Mouse (Mus musculus): Measurements from ENCODE around the gene Mapk11. TPM values are rescaled to one million over a fixed set of nuclear protein-coding genes. Genes with fewer than 3 reads are reported as not detected.

The Mapk11 gene
- polyA plus RNA-seq, 1 experiment from 2014 or later, result 46.6 TPM

GRCm38 (mm10) chr15:89138046-89138405 lies 11.4 kb downstream of the Mapk11 start:
- Histone ChIP-seq H3K27me3 (replicated peaks) (peaks cover 14% of the 10 kb centered on the region; the same call in 1 of the 2 replicates), H3K27ac (no peak overlapping the region), H3K36me3 (peaks cover 6% of the 10 kb centered on the region; the same call in 1 of the 2 replicates), H3K9me3 (no peaks in the 10 kb centered on the region), H3K4me1 (peaks cover 19% of the 10 kb centered on the region), H3K4me2 (replicated peaks) (no peak overlapping the region), H3K9ac (no peak overlapping the region), H3K4me3 (no peak overlapping the region)
- ATAC-seq (ENCODE audit: low FRiP score, low read depth), result no peak
- 87% methylated on average over 7 of the region's 7 CpGs for WGBS

GRCm38 (mm10) chr15:89137378-89138045 lies 11.9 kb downstream of the Mapk11 start:
- no peak for ATAC-seq (ENCODE audit: low FRiP score, low read depth)
- Histone ChIP-seq H3K4me2 (replicated peaks) (no peak overlapping the region), H3K36me3 (peaks cover 7% of the 10 kb centered on the region; the same call in 1 of the 2 replicates), H3K4me3 (no peak overlapping the region), H3K4me1 (peaks cover 19% of the 10 kb centered on the region), H3K9me3 (no peaks in the 10 kb centered on the region), H3K27ac (no peak overlapping the region), H3K27me3 (replicated peaks) (peaks cover 14% of the 10 kb centered on the region; the same call in 1 of the 2 replicates), H3K9ac (no peak overlapping the region)
- WGBS, result 76% methylated on average over 11 of the region's 11 CpGs

DNA sequence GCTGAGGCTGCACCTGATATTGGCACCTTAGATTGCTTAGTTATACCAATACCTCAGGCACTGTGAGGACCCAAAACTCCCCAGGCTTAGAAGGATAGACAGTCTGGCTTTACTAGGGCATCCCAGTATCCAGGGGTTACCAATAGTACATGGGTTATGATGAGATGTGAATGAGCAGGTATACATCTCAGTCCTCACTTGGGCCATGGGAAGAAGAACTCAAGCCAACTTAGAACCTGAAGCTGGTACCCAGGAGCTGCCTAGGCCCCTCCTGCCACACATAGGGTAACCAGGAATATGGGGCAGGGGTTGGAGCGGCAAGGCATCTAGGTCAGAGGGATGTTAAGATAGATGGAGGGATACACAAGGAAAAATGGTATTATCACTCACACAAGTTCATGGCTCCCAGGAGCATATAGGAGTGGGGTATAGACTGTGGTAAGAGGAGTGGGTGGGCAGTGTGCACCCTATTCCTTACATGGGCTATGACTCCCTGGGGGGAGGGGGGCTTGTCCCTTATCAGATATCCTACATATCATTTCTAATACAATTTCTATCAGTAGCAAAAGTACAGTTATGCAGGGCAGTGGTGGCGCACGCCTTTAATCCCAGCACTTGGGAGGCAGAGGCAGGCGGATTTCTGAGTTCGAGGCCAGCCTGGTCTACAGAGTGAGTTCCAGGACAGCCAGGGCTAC lies 12.8 kb downstream of the Mapk11 start:
- no peak overlapping the region for H3K4me2 ChIP-seq (replicated peaks)
- H3K27ac ChIP-seq, result no peak overlapping the region
- WGBS, result 98% methylated on average over 5 of the region's 5 CpGs
- peaks cover 14% of the 10 kb centered on the region; the same call in 1 of the 2 replicates for H3K27me3 ChIP-seq (replicated peaks)
- no peak overlapping the region for H3K9ac ChIP-seq
- no peak overlapping the region for H3K4me3 ChIP-seq
- peaks cover 11% of the 10 kb centered on the region for H3K36me3 ChIP-seq
- no peaks in the 10 kb centered on the region for H3K9me3 ChIP-seq
- ATAC-seq (ENCODE audit: low FRiP score, low read depth), result no peak
- H3K4me1 ChIP-seq, result peaks cover 19% of the 10 kb centered on the region

GRCm38 (mm10) chr15:89131316-89131715 lies 18.1 kb downstream of the Mapk11 start:
- Histone ChIP-seq H3K27ac (no peak overlapping the region), H3K4me2 (replicated peaks) (no peak overlapping the region), H3K9ac (no peak overlapping the region), H3K27me3 (replicated peaks) (no peaks in the 10 kb centered on the region), H3K36me3 (peaks cover 18% of the 10 kb centered on the region), H3K9me3 (no peaks in the 10 kb centered on the region), H3K4me1 (peaks cover 13% of the 10 kb centered on the region), H3K4me3 (no peak overlapping the region)
- no peak for ATAC-seq (ENCODE audit: low FRiP score, low read depth)
- WGBS, result 88% methylated on average over 3 of the region's 3 CpGs

DNA sequence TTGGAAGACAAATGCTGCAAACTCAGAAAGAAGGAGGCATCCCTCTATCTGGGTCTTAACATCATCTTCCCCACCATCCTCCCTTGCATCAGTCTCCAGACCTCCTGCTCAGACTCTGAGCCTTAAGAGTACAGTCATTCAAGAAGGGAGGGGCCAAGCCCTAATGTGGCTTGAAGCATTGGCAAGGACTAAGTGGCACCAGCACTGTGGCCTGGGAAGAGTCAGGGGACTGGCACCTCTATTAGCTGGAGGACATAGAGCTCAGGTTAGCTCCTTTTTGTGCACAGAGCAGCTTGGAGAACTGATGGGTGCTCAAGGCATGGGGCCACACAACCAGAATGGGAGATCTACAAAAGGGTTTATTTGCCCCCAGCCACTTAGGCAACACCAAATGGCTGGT lies 19.2 kb downstream of the Mapk11 start:
- Histone ChIP-seq H3K27me3 (replicated peaks) (no peaks in the 10 kb centered on the region), H3K4me2 (replicated peaks) (no peak overlapping the region), H3K36me3 (peaks cover 18% of the 10 kb centered on the region), H3K4me1 (peaks cover 13% of the 10 kb centered on the region), H3K27ac (no peak overlapping the region), H3K9ac (no peak overlapping the region), H3K4me3 (no peak overlapping the region), H3K9me3 (no peaks in the 10 kb centered on the region)
- ATAC-seq (ENCODE audit: low FRiP score, low read depth), result no peak

DNA sequence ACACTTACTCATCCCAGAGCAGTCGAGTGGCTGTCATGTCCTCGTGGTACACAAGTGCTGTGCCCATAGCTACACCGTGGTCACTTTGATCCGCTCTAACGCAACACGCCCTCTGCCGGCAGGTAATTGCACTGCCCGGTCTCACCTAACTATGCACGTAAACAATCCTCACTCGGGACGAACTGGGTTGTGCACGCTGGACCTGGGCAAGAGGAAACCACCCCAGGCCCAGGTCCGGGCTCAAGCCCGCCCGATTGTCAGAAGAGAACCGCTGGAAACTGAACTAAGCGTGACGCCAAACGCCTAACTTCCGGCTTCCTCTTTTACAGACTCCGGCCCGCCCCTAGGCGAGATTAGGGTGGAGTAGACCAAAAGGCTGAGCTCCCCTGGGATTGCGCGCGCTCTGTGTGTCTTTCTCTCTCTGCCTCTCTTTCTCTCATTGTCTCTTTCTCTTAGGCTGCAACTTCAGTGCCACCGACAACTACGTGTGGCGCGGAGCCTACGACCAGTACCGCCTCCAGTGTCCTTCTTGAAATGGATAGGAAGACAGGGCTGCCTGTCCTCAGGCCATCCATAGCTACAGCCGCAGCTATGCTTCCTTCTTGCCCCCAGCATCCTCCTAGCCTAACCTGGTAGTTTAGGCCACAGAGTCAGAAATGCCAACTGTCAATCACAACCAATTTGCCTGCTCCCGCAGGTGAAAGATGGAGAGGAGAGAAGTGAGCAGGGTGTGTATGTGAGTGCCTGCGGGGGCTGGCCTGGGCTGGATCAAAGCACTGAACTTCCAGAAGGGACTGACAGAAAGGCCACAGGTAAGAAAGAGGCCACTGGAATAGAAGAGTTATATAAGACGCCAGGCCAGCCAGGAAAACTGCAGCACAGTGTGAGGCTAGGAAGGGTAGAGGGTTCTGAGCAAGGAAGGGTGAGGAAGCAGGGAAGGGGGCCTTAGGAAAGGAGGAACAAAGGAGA lies 20.8 kb downstream of the Mapk11 start, which contains the start of gene Hdac10:
Hdac10 (minus strand) TSS at position 319 of the 969 bp plus-strand sequence.
- Histone ChIP-seq H3K9me3 (no peaks in the 10 kb centered on the region), H3K4me2 (replicated peaks) (peak within 1 kb of the TSS; percentile 78), H3K4me1 (peaks cover 19% of the 10 kb centered on the region), H3K9ac (peak within 1 kb of the TSS; percentile 66), H3K27ac (peak within 1 kb of the TSS; percentile 57; the same call in 1 of the 2 replicates), H3K27me3 (replicated peaks) (no peaks in the 10 kb centered on the region), H3K36me3 (peaks cover 13% of the 10 kb centered on the region), H3K4me3 (peak within 1 kb of the TSS; percentile 45)
- peak; percentile 90 for ATAC-seq (ENCODE audit: low FRiP score, low read depth)
- 4% methylated on average over 36 of the region's 36 CpGs for WGBS

DNA sequence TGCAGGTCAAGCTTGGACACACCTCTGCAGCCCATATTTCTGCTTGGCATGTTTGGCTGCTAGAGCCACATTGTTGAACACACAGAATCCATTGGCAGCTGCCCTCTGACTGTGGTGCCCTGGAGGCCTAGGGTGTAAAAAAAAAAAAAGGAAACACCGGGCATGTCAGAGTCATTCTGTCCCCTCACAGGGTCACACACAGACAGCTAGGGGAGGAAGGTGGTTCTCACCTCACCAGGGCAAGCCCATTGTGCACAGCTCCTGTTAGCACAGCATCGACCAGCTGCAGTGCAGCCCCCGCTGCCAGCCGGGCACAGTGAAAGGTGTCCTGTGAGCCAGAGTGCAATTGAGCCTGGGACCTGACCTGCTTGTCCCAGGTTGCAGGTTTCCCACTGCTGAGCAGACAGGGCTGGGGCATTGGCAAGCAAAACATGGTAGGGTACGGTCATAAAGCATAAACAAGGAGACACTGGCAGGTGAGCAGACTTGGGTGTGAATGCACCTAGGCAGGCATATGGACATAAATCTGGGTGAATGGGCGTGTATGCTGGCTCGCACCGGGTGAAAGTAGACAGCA lies 22.0 kb downstream of the Mapk11 start:
- ATAC-seq (ENCODE audit: low FRiP score, low read depth), result no peak
- H3K27ac ChIP-seq, result no peak overlapping the region
- 81% methylated on average over 8 of the region's 8 CpGs for WGBS

DNA sequence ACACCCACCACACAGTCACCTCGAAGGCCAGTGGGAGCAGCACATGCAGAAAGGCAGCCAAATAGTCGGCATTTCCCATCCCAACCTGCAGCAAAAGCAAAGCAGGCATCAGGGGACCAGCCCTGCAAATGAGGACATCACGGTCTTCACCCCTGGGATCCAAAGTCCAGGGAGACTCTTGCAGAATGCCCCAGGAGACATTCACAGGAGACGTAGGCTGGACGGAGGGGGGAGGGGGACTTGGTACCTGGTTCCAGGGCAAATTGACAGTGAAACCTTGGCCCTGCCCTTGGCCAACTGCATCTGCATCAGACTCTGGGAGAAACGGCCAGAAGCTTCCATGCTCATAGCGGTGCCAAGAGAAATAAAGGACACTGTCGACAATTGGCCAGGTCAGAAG lies 22.8 kb downstream of the Mapk11 start:
- Histone ChIP-seq H3K9ac (no peak overlapping the region), H3K4me1 (peaks cover 32% of the 10 kb centered on the region)
- 89% methylated on average over 8 of the region's 8 CpGs for WGBS

More for the DNA sequence above, 22.0 kb downstream of the Mapk11 start:
- Histone ChIP-seq H3K36me3 (peaks cover 10% of the 10 kb centered on the region), H3K9ac (peak overlapping the region; percentile 66), H3K9me3 (no peaks in the 10 kb centered on the region), H3K4me2 (replicated peaks) (peak overlapping the region; percentile 78), H3K4me3 (peak overlapping the region; percentile 45), H3K27me3 (replicated peaks) (no peaks in the 10 kb centered on the region), H3K4me1 (peaks cover 24% of the 10 kb centered on the region)

DNA sequence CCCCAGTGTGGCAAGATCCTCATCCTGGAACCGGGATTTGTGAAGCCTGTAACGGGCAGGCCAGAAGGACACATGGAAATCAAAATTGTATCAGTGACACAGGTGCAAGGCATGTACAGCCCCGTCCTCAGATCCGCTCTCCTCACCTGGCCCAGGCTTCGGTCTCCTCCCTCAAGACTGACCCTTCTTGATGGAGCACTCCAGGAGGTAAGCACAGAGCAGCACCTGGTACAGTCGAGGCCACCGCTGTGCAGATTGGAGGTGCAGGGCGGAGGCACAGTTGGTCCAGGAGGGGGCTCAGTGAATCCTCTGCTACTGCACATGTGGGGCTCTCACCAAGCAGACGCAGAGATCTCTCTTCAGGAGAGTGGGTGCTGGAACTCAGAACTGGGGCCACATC lies 24.1 kb downstream of the Mapk11 start:
- Histone ChIP-seq H3K4me3 (no peak overlapping the region), H3K27me3 (replicated peaks) (no peaks in the 10 kb centered on the region), H3K9ac (no peak overlapping the region), H3K27ac (no peak overlapping the region), H3K4me2 (replicated peaks) (no peak overlapping the region), H3K9me3 (no peaks in the 10 kb centered on the region), H3K36me3 (peaks cover 2% of the 10 kb centered on the region; the same call in 1 of the 2 replicates), H3K4me1 (peaks cover 42% of the 10 kb centered on the region)
- 94% methylated on average over 9 of the region's 9 CpGs for WGBS
- ATAC-seq (ENCODE audit: low FRiP score, low read depth), result no peak

More for the DNA sequence above, 22.8 kb downstream of the Mapk11 start:
- no peak overlapping the region for H3K27ac ChIP-seq
- ATAC-seq (ENCODE audit: low FRiP score, low read depth), result no peak
- H3K36me3 ChIP-seq, result peaks cover 6% of the 10 kb centered on the region; the same call in 1 of the 2 replicates
- H3K4me2 ChIP-seq (replicated peaks), result no peak overlapping the region
- no peaks in the 10 kb centered on the region for H3K27me3 ChIP-seq (replicated peaks)
- H3K4me3 ChIP-seq, result no peak overlapping the region
- H3K9me3 ChIP-seq, result no peaks in the 10 kb centered on the region

DNA sequence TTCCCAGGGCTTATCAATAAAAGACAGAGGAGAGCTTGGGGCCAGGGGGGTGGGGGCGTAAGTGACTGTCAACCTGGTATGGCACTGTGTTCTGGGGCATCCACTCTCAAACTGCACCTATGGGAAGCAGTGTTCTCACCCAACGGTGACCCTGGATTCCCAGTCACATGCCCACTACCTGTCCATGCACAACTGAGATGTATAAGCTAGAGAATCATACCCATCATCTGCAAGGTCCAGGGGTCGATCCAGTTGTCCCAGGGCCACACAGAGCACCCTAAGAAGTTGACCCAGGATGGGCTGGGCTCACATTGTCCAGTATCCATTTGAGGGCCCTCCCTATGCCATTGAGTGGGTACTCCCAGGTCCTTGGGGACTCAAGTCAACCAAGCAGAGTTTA lies 25.1 kb downstream of the Mapk11 start:
- 92% methylated on average over 3 of the region's 3 CpGs for WGBS
- Histone ChIP-seq H3K9me3 (no peaks in the 10 kb centered on the region), H3K4me1 (peaks cover 50% of the 10 kb centered on the region), H3K27me3 (replicated peaks) (no peaks in the 10 kb centered on the region), H3K4me3 (no peak overlapping the region), H3K9ac (no peak overlapping the region; the same call in 1 of the 2 replicates), H3K36me3 (no peaks in the 10 kb centered on the region; the same call in 1 of the 2 replicates), H3K4me2 (replicated peaks) (peak overlapping the region; percentile 95; the same call in 1 of the 2 replicates), H3K27ac (no peak overlapping the region)
- ATAC-seq (ENCODE audit: low FRiP score, low read depth), result no peak

DNA sequence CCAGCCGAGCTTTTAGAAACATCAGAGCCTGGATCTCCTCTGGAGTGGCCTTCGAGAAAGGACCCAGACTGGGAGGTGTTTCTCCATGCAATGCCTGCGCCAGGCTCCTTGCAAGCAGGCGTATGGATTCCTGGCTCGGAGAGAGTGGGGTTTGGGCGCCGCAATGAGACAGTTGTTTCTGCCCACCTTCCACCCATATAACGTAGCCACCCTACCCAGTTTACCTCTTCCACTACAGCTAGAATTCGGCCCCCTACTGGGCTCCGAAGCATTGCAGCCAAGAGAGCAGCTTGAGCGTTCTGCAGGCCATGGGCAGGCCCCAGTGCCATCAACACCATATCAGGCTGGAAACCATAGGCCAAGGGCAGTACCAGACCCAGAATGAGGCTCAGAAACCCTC lies 25.8 kb downstream of the Mapk11 start:
- 0 out of 2 replicates have a peak, but pooled peaks have one; percentile 5 for ATAC-seq (ENCODE audit: low FRiP score, low read depth)
- peaks cover 46% of the 10 kb centered on the region for H3K4me1 ChIP-seq

More for the DNA sequence above, 25.8 kb downstream of the Mapk11 start:
- H3K4me2 ChIP-seq (replicated peaks), result peak overlapping the region; percentile 95
- peak overlapping the region; percentile 51; the same call in 1 of the 2 replicates for H3K27ac ChIP-seq
- H3K27me3 ChIP-seq (replicated peaks), result no peaks in the 10 kb centered on the region
- peaks cover 3% of the 10 kb centered on the region; the same call in 1 of the 2 replicates for H3K36me3 ChIP-seq
- peak overlapping the region; percentile 76 for H3K9ac ChIP-seq
- H3K9me3 ChIP-seq, result no peaks in the 10 kb centered on the region
- WGBS, result 31% methylated on average over 11 of the region's 11 CpGs
- H3K4me3 ChIP-seq, result peak overlapping the region; percentile 74

Data from neural tube, embryonic 12.5 days (tissue).